ENCODE assay signal across 18 mouse cellular contexts in genomic region chr13:111406859-111407389, GRCm38 (mm10).
DNase-seq lines count a peak whose midpoint lies in the region; ATAC-seq lines count a peak whose summit lies in the region.
"Had no signal": no experiment of that assay in that cellular context is flagged by ENCODE, and none has a peak within 500 bp of the region (broad histone marks: within the 10 kb centered on the region; RNA-seq: fewer than 3 reads in every experiment).

No protein-coding gene starts in this region.

- H3K4me1 ChIP-seq in heart, embryonic 15.5 days (replicated peaks): 0 out of 2 replicates have a peak, but pooled peaks cover 2% of the 10 kb centered on the region
- H3K4me1 ChIP-seq in heart, embryonic 12.5 days (replicated peaks): no peaks in the 10 kb centered on the region; the same call in 1 of the 2 replicates
- peaks cover 10% of the 10 kb centered on the region; the same call in 1 of the 2 replicates for H3K4me1 ChIP-seq in lung, embryonic 15.5 days
- H3K4me1 ChIP-seq in embryonic facial prominence, embryonic 12.5 days: peaks cover 12% of the 10 kb centered on the region; the same call in 1 of the 2 replicates
- H3K4me1 ChIP-seq: stomach, embryonic 15.5 days had no signal

- 51% methylated on average over 9 of the region's 9 CpGs for WGBS in heart, embryonic 15.5 days
- WGBS in heart, embryonic 12.5 days: 59% methylated on average over 9 of the region's 9 CpGs
- 29% methylated on average over 9 of the region's 9 CpGs for WGBS in lung, embryonic 15.5 days
- 46% methylated on average over 9 of the region's 9 CpGs for WGBS in embryonic facial prominence, embryonic 12.5 days

- peak overlapping the region; percentile 1; the same call in 1 of the 2 replicates for H3K27ac ChIP-seq in heart, embryonic 15.5 days
- no peak overlapping the region for H3K27ac ChIP-seq in heart, embryonic 12.5 days (ENCODE audit: poor library complexity, severe bottlenecking)
- H3K27ac ChIP-seq in lung, embryonic 15.5 days: peak overlapping the region; percentile 41; the same call in 1 of the 2 replicates
- 0 out of 2 replicates have a peak overlapping the region, but pooled peaks have one; percentile 20 for H3K27ac ChIP-seq in embryonic facial prominence, embryonic 12.5 days
- H3K27ac ChIP-seq: kidney, embryonic 15.5 days; liver, embryonic 14.5 days; stomach, embryonic 15.5 days had no signal

- H3K4me2 ChIP-seq in heart, embryonic 15.5 days: no peak overlapping the region
- no peak overlapping the region for H3K4me2 ChIP-seq in heart, embryonic 12.5 days
- H3K4me2 ChIP-seq in lung, embryonic 15.5 days: no peak overlapping the region
- no peak overlapping the region for H3K4me2 ChIP-seq in embryonic facial prominence, embryonic 12.5 days (replicated peaks)
- H3K4me2 ChIP-seq: kidney, embryonic 15.5 days; stomach, embryonic 15.5 days had no signal

- no peak for ATAC-seq in heart, embryonic 15.5 days (replicated peaks; ENCODE audit: insufficient number of reproducible peaks, insufficient read depth, low FRiP score, low read depth)
- no peak for ATAC-seq in heart, embryonic 12.5 days (ENCODE audit: insufficient number of reproducible peaks, low FRiP score)
- ATAC-seq in lung, embryonic 15.5 days (ENCODE audit: borderline replicate concordance, extremely low read depth, low FRiP score, low TSS enrichment): peak; percentile 37; the same call in 1 of the 2 replicates
- no peak for ATAC-seq in embryonic facial prominence, embryonic 12.5 days (ENCODE audit: insufficient number of reproducible peaks, insufficient read depth, low FRiP score, low TSS enrichment)
- ATAC-seq: forebrain, postnatal 0 days; inflammation-experienced regulatory T-cells, adult 6 months; midbrain, embryonic 16.5 days had no signal

- no peaks in the 10 kb centered on the region for H3K9me3 ChIP-seq in heart, embryonic 15.5 days (replicated peaks)
- H3K9me3 ChIP-seq in heart, embryonic 12.5 days (replicated peaks): no peaks in the 10 kb centered on the region
- no peaks in the 10 kb centered on the region for H3K9me3 ChIP-seq in lung, embryonic 15.5 days
- H3K9me3 ChIP-seq in embryonic facial prominence, embryonic 12.5 days: no peaks in the 10 kb centered on the region
- H3K9me3 ChIP-seq: kidney, embryonic 15.5 days; stomach, embryonic 15.5 days had no signal

- no peaks in the 10 kb centered on the region for H3K36me3 ChIP-seq in heart, embryonic 15.5 days
- no peaks in the 10 kb centered on the region for H3K36me3 ChIP-seq in heart, embryonic 12.5 days
- no peaks in the 10 kb centered on the region for H3K36me3 ChIP-seq in lung, embryonic 15.5 days
- no peaks in the 10 kb centered on the region for H3K36me3 ChIP-seq in embryonic facial prominence, embryonic 12.5 days
- H3K36me3 ChIP-seq: kidney, embryonic 15.5 days; stomach, embryonic 15.5 days had no signal

- DNase-seq in lung, postnatal 36 days: no peak
- peak; percentile 36 for DNase-seq in brain, adult 2 months (ENCODE audit: low read depth, low spot score)
- DNase-seq in cerebellum, adult 18-20 months: no peak
- DNase-seq: cerebellum, adult 9-10 months; forebrain, postnatal 0 days; gastrocnemius, postnatal 10 days; heart, adult 18-20 months; retina, postnatal 1 day; thymus, postnatal 25 days had no signal

- no peak overlapping the region for H3K9ac ChIP-seq in heart, embryonic 15.5 days
- no peak overlapping the region for H3K9ac ChIP-seq in heart, embryonic 12.5 days
- H3K9ac ChIP-seq in lung, embryonic 15.5 days: no peak overlapping the region
- H3K9ac ChIP-seq in embryonic facial prominence, embryonic 12.5 days: no peak overlapping the region
- H3K9ac ChIP-seq: forebrain, postnatal 0 days; kidney, embryonic 15.5 days; liver, embryonic 14.5 days; stomach, embryonic 15.5 days had no signal

- H3K4me3 ChIP-seq in heart, embryonic 15.5 days: no peak overlapping the region
- no peak overlapping the region for H3K4me3 ChIP-seq in heart, embryonic 12.5 days
- no peak overlapping the region for H3K4me3 ChIP-seq in lung, embryonic 15.5 days
- H3K4me3 ChIP-seq in embryonic facial prominence, embryonic 12.5 days: no peak overlapping the region
- H3K4me3 ChIP-seq: kidney, embryonic 15.5 days; stomach, embryonic 15.5 days had no signal

- H3K27me3 ChIP-seq in heart, embryonic 15.5 days: no peaks in the 10 kb centered on the region
- H3K27me3 ChIP-seq in heart, embryonic 12.5 days (replicated peaks): no peaks in the 10 kb centered on the region
- no peaks in the 10 kb centered on the region for H3K27me3 ChIP-seq in lung, embryonic 15.5 days
- H3K27me3 ChIP-seq in embryonic facial prominence, embryonic 12.5 days: no peaks in the 10 kb centered on the region
- H3K27me3 ChIP-seq: kidney, embryonic 15.5 days; stomach, embryonic 15.5 days had no signal
